Mouse (Mus musculus): Measurements from ENCODE around the gene Akr7a5.

DNA sequence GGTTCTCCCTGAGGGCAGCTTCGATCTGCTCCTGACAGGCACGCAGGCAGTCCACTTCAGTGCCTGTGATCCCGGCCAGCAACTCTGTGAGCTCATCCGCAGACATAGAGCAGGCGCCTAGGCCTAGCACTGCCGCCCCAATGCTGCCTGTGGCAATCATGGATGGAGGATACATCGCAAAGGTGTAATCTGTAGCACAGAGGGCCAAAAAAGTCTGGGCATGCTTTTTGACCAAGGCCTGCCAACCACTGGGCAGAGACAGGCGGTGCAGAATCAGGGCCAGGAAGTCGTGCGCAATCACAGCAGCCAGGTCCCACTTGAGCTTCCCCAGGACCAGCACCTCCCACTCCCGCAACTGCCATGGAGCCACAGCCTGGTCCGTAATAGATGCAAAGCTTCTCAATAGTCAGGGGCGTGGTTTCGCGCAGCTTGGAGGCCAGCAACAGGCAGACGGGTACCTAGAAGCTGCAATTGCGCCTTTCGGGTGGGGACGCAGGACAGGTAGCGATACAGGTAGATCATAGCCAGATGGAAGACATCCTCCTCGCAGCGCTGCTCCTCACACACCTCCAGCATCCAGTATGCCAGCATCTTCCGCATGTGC is 35.0 kb downstream of the Akr7a5 start:
- no peak for TF ChIP-seq CTCF (conservative IDR thresholded peaks at IDR 0.05; ENCODE audit: insufficient read depth, insufficient read length, low read depth, low read length)
- no peak for TF ChIP-seq POLR2A (IDR thresholded peaks at IDR 0.05; ENCODE audit: low read depth, low read length)
